Mouse (Mus musculus) adrenal gland, adult 2 months (tissue): ENCODE data around the gene Cd55. TPM values are rescaled to one million over a fixed set of nuclear protein-coding genes. Genes with fewer than 3 reads are reported as not detected.
A peak's percentile ranks its signal among the peaks of the same experiment; 100 is the strongest.
"Not testable (repeated sequence)": the region's sequence is repeated elsewhere in the genome, so short reads cannot be mapped to it uniquely, and the experiment has no call there.

Experiments
- DNase-seq: peaks from one replicate; pipeline ENCODE4 v3.0.0; 2021
- long read RNA-seq: library from polyadenylated mRNA; stranded (forward); transcript quantifications from one replicate; pipeline ENCODE4 v2.0.0, GENCODE M21; 2021
- polyA plus RNA-seq: library from polyadenylated mRNA; depleted of rRNA; stranded (reverse); fragments of >200 nt; gene quantifications from 2 replicates; pipeline ENCODE4 v1.2.3, GENCODE M21; 2012; rRNA removed
- total RNA-seq, 2 experiments: library from RNA; stranded (reverse); gene quantifications; 2 replicates each; pipeline ENCODE4 v1.2.3; 2021

The Cd55 gene
- total RNA-seq (10 to 100 TPM; 13.8 to 21.7 TPM), polyA plus RNA-seq (8.7 and 11.8 TPM in 2 replicates)
- long read RNA-seq, transcript Cd55-201 (10 exons, 2,533 nt): major isoform, 10 of 17 reads
- long read RNA-seq, partial matches to known transcripts: 3 of 17 reads
- long read RNA-seq, other reads (novel, unspliced or antisense): 4 of 17 reads

DNA sequence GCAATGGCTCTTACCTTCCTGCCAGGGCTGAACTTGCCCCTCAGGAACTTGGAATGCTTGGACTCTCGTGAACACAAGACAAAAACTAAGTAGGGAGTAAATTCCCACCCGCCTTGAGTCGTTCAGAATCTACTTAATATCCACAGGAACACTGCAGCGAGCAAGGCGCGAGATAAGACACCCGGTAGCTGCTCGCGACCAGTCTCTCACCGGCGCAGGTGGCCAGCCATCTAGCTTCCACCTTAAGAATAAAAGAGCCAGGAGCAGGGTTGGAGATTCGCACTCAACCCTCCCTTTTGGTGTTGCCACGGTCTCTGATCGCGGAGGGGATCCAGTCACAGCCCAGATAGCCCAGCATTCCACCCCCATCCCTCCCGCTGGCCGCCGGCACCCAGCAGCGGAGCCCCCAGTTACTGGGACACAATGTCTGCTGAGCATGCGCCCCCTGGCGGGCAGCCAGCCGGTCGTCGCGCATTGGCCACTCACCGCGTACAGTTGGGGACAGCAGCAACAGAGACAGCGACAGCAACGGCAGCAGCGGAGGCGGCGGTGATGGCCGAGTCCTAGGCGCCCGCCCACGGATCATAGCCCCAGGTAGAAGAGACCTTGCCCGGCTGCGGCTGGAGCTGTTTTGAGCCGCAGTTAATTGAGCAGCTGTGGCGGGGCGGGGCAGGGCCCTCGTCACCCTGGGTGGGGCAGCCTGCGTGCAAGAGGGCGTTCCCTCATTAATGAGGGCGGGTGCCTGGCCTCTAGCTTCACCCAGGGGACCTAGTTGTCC lies at the start of gene Cd55:
TSS of gene Cd55 (minus strand) at position 661 of the 778 bp plus-strand sequence.
- peak; percentile 88 for DNase-seq

DNA sequence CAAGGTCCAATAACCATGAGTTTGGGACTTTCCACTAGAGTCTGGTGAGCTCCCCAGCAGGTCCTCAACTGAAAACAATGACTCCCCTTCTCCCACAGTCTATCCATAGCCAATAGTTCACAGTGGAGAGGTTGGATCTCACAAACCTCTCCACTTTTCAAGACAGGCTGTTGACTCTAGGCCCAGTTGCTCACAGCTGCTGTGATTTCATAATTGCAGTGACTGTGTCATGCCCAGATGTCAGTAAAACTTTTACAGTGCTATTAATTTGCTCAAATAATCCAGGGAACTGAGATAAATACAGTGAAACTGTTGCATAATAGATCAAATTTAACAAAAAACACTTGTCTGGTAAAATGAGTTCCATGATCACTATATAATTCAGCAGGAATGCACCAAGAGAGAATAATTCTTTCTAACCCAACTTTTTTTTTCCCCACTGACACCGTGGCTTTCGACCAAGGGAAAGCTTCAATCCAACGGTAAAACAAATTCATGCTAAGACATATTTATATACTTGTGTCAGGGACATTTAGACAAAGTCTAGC lies 49.4 kb upstream of the Cd55 start:
- DNase-seq: peak; percentile 8

GRCm38 (mm10) chr1:130508957-130509350 lies 46.4 kb upstream of the Cd55 start:
- no peak for DNase-seq

- no peak for DNase-seq
Measured at GRCm38 (mm10) chr1:130508030-130508956, 45.7 kb upstream of the Cd55 start.

GRCm38 (mm10) chr1:130507408-130507807 lies 44.9 kb upstream of the Cd55 start:
- DNase-seq: no peak

- DNase-seq: no peak
Measured at GRCm38 (mm10) chr1:130499962-130500361, 37.4 kb upstream of the Cd55 start.

- no peak for DNase-seq
Measured at GRCm38 (mm10) chr1:130498331-130498730, 35.8 kb upstream of the Cd55 start.

DNA sequence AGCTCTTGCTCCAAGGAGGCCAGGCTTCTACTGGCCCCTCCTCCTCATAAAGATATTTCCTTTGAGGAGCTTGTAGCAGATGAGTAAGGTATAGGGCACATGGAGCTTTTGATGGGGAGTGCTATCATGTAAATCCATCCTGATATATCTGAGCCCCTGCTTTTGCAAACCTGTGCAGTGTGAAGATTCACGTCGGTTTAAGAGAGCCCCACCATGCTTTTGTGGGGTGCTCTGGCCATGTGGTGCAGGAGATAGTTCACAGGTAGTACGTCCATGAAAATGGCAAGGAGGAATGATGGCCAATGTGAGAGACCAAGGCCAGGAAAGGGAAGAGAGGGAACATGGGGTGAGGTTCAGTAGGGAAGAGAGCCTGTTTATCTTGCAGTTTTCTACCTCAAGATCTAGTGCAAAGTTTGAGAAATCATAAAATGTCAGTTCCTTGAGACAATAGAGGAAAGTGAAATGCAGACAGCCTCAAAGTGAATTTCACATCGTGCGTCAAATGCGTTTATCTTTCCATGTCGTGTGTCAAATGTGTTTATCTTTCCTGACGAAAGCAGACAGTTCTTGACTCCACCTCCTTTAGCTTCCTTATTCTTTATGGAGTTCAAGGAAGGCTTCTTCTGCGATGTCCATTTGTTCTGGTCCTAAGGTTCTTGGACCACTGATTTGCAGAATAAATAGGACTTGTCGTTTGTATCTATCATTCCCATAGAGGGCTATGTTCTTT lies 24.4 kb upstream of the Cd55 start:
- DNase-seq: no peak

- DNase-seq: peak; percentile 30
Measured at GRCm38 (mm10) chr1:130485828-130486620, 23.5 kb upstream of the Cd55 start.

DNA sequence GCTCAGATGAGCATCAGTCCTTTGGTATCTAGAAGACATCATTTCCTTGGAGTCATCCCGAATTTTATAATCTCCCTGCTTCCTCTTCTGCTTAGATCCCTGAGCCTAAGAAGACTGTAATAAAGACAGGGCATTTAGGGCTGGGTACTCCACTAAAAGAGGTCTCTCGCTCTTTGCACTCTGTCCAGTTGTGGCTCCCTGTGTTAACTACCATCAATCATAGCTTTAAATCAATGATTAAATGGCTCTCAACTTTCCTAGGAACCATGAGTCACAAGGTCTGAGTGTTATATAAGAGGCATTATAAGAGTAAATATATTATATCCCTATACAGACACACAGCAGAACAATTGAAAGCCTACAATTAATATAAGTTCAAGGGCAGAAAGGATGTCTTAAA lies 22.8 kb upstream of the Cd55 start:
- DNase-seq: no peak

- no peak for DNase-seq
Measured at GRCm38 (mm10) chr1:130474936-130475335, 12.4 kb upstream of the Cd55 start.

DNA sequence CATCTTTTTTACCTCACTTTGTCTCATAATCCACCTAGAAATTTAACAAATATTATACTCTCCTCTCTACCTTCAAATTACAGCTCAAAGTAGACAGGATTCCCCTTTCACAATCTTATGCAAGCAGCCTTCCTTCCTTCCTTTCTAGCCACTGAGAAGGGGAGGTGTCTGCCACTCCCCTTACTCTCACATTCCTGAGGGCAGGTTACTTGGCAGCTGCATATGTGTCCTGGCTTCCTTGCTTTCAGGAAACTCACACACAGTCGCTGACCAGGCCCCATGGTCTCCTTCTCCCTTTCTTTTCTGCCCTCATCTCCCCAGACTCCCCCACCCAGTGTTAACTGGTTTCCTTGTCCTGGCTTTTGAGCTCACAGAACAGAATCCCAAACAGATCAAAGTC lies 11.7 kb upstream of the Cd55 start:
- DNase-seq: no peak

- DNase-seq: no peak
Measured at GRCm38 (mm10) chr1:130470074-130470473, 7.5 kb upstream of the Cd55 start.

DNA sequence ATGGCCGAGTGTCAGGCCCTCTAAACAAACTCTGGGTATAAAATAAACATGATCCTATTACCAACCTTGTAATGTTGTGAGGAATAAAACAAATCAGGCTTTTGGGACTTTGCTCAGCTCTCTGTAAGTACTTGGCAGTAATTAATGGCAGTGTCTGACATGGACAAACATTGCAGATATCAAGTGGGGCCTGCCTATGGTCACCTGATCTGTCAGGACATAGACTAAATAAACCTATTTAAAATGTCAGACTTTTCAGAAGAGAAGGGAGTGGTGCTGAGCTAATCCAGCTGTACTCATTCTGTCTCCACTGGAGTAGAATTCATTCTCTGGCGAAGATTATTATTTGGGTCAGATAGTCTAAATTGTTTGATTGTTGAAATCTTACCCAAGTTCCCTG lies 4.9 kb upstream of the Cd55 start:
- no peak for DNase-seq

DNA sequence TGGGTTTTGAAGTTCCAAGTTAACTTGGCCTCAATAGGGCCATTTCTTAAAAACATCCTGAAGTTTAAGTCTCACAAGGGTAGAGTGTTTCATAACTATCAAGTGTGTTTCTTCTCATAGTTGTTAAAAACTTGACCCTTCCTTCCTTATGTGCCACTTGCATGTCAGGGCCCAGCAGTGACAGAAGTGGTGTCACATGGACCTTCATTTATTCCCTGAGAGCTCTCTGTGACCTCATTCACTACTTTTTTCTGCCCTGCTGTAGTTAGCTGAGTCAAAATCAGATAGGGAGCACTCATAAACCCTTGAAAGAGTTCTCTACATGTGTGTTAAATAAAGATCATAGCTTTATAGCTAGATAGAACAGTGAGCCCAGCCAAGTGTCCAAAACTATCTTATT lies 1.6 kb upstream of the Cd55 start:
- DNase-seq: no peak

DNA sequence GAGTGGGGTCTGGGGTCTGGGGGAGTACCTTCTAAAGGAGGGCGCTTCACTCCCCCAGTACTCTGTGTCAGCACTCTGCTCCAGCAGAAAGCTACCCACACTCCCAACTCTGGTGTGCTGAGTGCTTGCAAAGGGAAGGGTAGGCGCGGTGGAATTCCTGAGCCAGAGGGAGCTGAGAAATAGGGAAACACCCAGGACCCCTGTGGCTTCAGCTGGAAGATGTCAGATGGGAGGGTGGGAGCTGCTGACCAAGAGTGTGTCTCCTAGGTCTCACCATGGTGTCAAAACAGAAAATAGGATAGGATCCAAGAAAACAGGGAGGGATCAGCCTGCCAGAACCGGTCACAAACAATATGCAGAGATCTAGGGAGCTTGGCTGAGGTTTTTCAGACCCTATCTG lies 323 bp upstream of the Cd55 start:
- DNase-seq: peak; percentile 2

- DNase-seq: no peak
Measured at GRCm38 (mm10) chr1:130455111-130455510, 7.4 kb downstream of the Cd55 start.

DNA sequence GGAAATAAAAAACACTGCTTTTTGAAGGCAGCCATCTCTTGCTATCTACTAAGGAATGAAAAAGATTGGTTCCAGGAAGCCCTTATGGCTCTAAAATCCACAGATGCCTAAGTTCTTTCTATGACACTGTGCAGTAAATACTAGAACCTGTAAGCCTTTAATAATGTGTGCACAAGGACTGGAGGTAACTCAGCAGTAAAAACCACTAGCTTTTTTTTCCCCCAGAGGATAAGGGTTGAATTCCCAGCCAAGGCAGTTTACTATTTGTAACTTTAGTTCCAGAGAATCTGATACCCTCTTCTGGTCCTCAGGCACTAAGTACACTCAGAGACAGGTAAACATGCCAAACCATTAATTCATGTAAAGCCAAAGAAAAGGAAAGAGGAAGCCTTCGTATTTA lies 19.6 kb downstream of the Cd55 start:
- not testable (repeated sequence) for DNase-seq

GRCm38 (mm10) chr1:130430920-130431319 lies 31.6 kb downstream of the Cd55 start:
- no peak for DNase-seq

DNA sequence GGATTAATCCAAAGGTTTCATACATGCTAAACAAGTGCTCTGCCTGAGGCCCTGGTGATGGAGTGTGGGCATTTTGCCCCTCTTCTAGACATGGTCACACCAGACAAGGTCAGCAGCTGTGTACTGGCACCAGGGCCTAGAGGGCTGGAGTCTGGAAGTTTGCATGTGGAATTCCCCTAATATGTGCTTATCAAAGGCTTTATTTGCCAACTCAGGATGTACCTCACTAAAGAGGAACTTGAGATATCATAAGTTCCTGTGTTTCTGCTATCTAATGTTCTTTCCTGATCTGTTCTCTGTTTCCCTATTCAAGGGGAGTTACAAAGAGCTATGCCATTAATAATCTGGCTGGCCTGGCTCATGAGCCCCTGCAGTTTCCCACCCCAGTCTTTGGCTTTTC lies 33.9 kb downstream of the Cd55 start:
- not testable (repeated sequence) for DNase-seq
